Mouse (Mus musculus): Measurements from ENCODE around the gene Krtap5-1. TPM values are rescaled to one million over a fixed set of nuclear protein-coding genes. Genes with fewer than 3 reads are reported as not detected.
"Not testable (repeated sequence)": the region's sequence is repeated elsewhere in the genome, so short reads cannot be mapped to it uniquely, and the experiment has no call there.

Gene Krtap5-1
- polyA plus RNA-seq, 1 experiment from 2014 or later = not detected

DNA sequence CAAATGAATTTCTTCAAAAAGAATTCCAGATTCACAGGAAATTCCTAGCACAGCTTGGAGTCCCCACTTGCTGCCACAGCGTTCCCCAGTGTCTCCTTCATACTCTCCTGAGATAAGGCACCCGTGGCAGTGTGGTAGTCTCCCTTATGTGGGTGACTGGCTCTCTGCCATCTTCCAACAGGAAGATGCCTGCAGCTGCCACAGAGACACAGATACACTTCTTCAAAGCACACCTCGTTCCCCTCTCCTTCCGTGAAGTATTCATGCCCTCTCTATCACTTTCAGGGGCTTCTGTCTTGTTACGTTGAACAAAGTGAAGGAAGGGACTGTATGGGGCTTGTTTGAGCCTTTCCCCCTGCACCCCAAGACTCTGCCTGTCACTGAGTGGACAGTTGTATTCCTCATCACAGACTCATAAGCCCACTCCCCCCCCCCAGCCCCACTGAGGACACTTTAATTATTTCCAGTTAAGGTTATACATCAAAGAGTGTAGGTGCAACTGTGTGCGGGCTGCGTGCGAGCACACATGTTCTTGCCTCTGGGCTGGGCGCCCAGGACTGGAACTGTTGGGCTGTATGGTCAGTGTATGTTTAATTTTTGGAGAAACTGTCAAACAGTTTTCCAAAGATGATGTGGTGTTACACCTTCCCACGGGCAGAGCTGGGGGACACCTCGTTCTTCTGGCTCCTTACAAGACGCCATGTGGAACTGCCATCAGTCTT is 26.6 kb upstream of the Krtap5-1 start:
- no peak overlapping the region for H3K4me2 ChIP-seq
- WGBS = 82% methylated on average over 12 of the region's 12 CpGs

DNA sequence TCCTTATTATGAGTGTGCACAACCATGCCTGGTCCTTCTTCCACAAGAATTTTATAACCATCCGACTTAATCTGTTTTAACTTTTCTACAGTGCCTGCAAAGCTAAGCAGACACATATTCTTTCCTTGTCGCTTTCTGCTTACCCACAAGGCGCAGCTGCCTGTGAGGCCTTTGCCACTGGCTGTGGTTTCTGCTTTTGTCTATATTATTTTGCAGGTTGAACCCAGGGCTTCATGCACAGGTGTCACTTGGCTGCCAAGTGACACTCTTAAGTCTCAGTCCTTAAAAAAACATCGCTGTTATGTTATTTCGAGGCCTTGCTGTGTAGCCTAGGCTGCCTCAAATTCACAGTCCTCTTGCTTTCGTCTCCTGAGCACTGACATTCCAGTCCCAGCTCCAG is 25.7 kb upstream of the Krtap5-1 start:
- no peak overlapping the region for H3K4me2 ChIP-seq
- 83% methylated on average over 6 of the region's 6 CpGs for WGBS
- H3K4me1 ChIP-seq = peaks cover 20% of the 10 kb centered on the region
- no peaks in the 10 kb centered on the region for H3K36me3 ChIP-seq
- no peaks in the 10 kb centered on the region for H3K9me3 ChIP-seq
- H3K27me3 ChIP-seq = no peaks in the 10 kb centered on the region
- ATAC-seq (ENCODE audit: insufficient number of reproducible peaks, insufficient read depth, low FRiP score, low TSS enrichment, low read depth) = no peak
- no peak overlapping the region for H3K4me3 ChIP-seq
- no peak overlapping the region for H3K9ac ChIP-seq
- H3K27ac ChIP-seq = peak overlapping the region; percentile 73; the same call in 1 of the 2 replicates

More for the DNA sequence above, 26.6 kb upstream of the Krtap5-1 start:
- Histone ChIP-seq H3K4me3 (no peak overlapping the region), H3K36me3 (no peaks in the 10 kb centered on the region), H3K9ac (no peak overlapping the region), H3K4me1 (peaks cover 18% of the 10 kb centered on the region), H3K27me3 (no peaks in the 10 kb centered on the region), H3K9me3 (no peaks in the 10 kb centered on the region), H3K27ac (no peak overlapping the region)
- ATAC-seq (ENCODE audit: insufficient number of reproducible peaks, insufficient read depth, low FRiP score, low TSS enrichment, low read depth) = no peak

DNA sequence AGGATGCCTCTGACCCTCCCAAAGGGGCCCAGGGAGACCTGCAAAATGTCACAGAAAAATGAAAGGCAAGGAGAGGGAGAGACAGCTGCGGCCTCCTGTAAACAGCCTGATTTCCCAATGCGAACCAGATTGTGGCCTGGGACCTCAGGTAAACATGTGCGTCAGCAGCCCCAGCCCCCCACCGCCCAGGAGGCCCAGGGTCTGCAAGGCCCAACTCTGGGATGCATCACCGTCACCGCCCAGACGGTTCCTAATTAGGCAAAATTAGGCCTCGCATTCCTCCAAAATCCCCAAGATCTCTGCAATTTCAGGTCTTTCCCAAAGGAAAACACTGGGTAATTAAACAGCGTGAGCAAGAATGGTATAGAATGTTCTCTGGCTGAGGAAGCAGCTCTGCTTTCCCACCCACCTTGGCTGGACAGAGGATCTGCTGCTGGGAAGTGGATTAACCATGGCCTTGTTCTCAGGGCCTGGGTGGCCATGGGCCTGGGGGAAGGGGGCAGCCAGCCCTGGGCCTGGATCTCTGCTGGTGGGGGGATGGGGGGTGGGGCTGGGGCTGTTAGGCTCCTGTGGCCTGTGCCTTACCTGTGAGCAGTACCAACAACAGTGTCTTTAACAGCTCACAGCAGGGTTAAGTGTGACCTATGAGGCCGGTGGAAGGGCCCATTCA is 24.9 kb upstream of the Krtap5-1 start:
- not testable (repeated sequence) for H3K9ac ChIP-seq; H3K9me3 ChIP-seq; H3K27me3 ChIP-seq; ATAC-seq (ENCODE audit: insufficient number of reproducible peaks, insufficient read depth, low FRiP score, low TSS enrichment, low read depth); H3K36me3 ChIP-seq; H3K4me3 ChIP-seq; H3K4me2 ChIP-seq
- Histone ChIP-seq H3K4me1 (peaks cover 20% of the 10 kb centered on the region), H3K27ac (peak overlapping the region; percentile 73)
- WGBS = 28% methylated on average over 7 of the region's 10 CpGs

DNA sequence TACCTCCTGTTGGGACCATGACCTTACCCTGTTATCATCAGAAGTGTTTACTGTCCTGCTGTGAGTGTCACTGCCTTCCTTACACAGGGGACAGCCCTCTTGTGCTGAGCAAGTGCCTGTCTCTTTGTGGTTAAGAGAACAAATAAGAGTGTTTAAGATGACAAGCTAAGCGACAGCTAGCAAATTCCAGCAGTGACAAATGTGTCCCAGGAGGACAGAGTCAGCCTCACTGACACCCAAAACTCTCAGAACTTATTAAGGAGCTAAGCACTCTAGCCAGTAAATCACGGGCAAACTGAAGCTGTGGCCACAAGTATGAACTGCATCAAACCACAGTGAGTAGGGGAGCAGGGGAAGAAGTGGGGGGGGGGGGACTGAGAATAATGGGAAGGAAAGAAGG is 24.0 kb upstream of the Krtap5-1 start:
- Histone ChIP-seq H3K27ac (peak overlapping the region; percentile 51), H3K4me3 (no peak overlapping the region), H3K4me1 (peaks cover 20% of the 10 kb centered on the region), H3K9me3 (no peaks in the 10 kb centered on the region), H3K36me3 (no peaks in the 10 kb centered on the region), H3K27me3 (no peaks in the 10 kb centered on the region), H3K9ac (0 out of 2 replicates have a peak overlapping the region, but pooled peaks have one; percentile 0), H3K4me2 (no peak overlapping the region)
- 22% methylated on average over 2 of the region's 2 CpGs for WGBS
- ATAC-seq (ENCODE audit: insufficient number of reproducible peaks, insufficient read depth, low FRiP score, low TSS enrichment, low read depth) = no peak

DNA sequence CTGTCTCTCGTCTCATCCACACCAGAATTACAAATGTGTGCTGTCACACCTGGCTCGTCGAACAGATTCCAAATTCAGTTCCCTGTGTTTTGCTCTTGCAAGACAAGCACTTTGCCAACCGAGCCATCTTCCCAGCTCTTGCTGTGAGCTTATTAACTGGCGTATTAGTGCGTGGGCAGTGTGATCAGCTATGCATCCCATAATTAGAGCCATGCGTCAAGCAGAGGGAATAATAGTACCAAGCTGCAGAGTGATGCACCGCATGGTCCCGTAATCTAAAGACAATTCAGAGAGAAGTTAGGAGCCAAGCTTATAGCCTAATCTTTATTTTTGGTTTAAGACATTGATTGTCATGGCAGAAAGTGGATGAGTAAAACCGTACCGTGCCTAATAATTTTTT is 22.2 kb upstream of the Krtap5-1 start:
- no peaks in the 10 kb centered on the region for H3K36me3 ChIP-seq
- WGBS = 74% methylated on average over 11 of the region's 11 CpGs
- H3K4me2 ChIP-seq = no peak overlapping the region
- H3K27me3 ChIP-seq = no peaks in the 10 kb centered on the region
- no peak overlapping the region for H3K4me3 ChIP-seq
- no peak overlapping the region for H3K9ac ChIP-seq
- H3K27ac ChIP-seq = peak overlapping the region; percentile 29; the same call in 1 of the 2 replicates
- ATAC-seq (ENCODE audit: insufficient number of reproducible peaks, insufficient read depth, low FRiP score, low TSS enrichment, low read depth) = no peak
- no peaks in the 10 kb centered on the region for H3K9me3 ChIP-seq
- peaks cover 20% of the 10 kb centered on the region for H3K4me1 ChIP-seq

DNA sequence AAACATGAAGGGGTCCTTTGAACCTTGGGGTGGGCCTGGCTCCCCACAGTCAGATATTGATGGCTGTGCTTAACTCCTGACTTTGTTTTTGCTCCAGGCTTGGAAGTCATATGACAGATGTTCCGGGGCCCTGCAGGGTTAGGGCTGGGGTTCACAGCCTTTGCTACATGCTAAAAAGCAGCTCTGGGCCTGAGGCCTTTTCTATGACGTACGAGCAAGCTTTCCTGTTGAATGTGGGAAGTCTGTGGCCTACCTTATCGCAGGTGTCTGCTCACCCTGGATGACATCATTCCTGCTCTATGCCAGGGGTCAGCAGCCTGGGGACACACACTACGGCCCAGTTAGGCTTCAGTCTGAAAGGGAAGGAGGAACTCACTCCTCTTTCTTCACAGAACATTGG is 20.3 kb upstream of the Krtap5-1 start:
- no peak overlapping the region for H3K9ac ChIP-seq
- WGBS = 80% methylated on average over 5 of the region's 5 CpGs
- H3K27me3 ChIP-seq = no peaks in the 10 kb centered on the region
- no peaks in the 10 kb centered on the region for H3K9me3 ChIP-seq
- no peak for ATAC-seq (ENCODE audit: insufficient number of reproducible peaks, insufficient read depth, low FRiP score, low TSS enrichment, low read depth)
- H3K27ac ChIP-seq = no peak overlapping the region
- no peak overlapping the region for H3K4me2 ChIP-seq
- no peaks in the 10 kb centered on the region for H3K36me3 ChIP-seq
- no peak overlapping the region for H3K4me3 ChIP-seq
- peaks cover 20% of the 10 kb centered on the region for H3K4me1 ChIP-seq

DNA sequence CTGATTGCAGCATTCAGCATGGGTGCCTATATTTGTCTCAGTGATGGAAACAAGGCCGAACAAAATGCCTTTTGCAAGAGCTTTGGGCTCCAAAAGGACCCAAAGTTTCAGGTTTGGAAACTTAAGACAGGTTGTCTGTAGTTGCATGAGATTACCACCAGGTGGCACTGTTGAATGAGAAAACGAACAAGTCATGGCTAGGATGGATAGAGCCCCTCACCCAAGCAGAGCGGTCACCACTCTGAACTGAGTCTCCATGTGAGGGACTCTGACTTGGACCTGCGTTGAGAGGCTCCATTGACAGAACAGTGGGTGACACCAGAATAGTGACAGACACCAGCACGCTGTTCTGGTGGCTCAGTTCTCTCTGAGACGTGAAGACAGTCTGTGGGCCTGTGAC is 19.6 kb upstream of the Krtap5-1 start:
- peak; percentile 35; the same call in 1 of the 2 replicates for ATAC-seq (ENCODE audit: insufficient number of reproducible peaks, insufficient read depth, low FRiP score, low TSS enrichment, low read depth)
- no peak overlapping the region for H3K4me2 ChIP-seq
- no peak overlapping the region for H3K4me3 ChIP-seq
- peaks cover 16% of the 10 kb centered on the region for H3K4me1 ChIP-seq
- no peaks in the 10 kb centered on the region for H3K36me3 ChIP-seq
- WGBS = 39% methylated on average over 6 of the region's 6 CpGs
- no peak overlapping the region for H3K27ac ChIP-seq
- H3K9me3 ChIP-seq = no peaks in the 10 kb centered on the region
- no peaks in the 10 kb centered on the region for H3K27me3 ChIP-seq
- H3K9ac ChIP-seq = no peak overlapping the region

DNA sequence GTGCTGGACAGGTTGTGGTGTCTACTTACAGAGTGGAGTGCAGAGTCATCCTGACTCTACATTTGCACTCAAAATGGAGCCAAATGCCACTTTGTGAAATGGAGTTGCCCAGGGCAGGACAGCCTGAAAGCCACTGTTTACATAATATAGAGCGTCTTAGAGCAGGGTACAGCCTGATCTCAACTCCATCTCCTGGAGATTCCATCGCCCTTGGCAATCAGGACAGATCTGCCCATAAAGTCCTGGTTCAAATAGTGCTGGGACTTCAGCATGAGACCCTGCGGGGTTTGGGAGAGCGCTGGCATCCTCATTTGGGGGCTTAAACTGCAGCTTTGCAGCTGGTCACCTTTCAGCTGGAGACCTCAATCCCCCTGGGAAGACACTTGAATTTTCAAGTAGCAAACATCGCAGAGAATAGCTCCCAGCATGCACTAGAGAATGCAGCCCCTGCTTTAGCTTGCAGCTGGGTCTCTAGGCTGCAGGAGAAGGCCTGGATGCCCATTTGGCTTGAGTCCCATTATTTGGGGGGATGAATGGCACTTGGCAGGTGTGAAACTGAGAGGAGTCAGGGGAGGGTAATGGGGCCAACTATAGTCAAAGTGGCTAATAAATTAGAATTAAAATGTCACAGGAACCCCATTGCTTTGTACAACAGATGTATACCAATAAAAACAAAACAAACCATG is 17.8 kb upstream of the Krtap5-1 start:
- Histone ChIP-seq H3K9ac (no peak overlapping the region), H3K4me1 (peaks cover 3% of the 10 kb centered on the region; the same call in 1 of the 2 replicates), H3K9me3 (no peaks in the 10 kb centered on the region), H3K4me3 (no peak overlapping the region), H3K36me3 (no peaks in the 10 kb centered on the region), H3K27ac (no peak overlapping the region), H3K27me3 (no peaks in the 10 kb centered on the region), H3K4me2 (no peak overlapping the region)
- ATAC-seq (ENCODE audit: insufficient number of reproducible peaks, insufficient read depth, low FRiP score, low TSS enrichment, low read depth) = no peak
- 52% methylated on average over 5 of the region's 5 CpGs for WGBS

DNA sequence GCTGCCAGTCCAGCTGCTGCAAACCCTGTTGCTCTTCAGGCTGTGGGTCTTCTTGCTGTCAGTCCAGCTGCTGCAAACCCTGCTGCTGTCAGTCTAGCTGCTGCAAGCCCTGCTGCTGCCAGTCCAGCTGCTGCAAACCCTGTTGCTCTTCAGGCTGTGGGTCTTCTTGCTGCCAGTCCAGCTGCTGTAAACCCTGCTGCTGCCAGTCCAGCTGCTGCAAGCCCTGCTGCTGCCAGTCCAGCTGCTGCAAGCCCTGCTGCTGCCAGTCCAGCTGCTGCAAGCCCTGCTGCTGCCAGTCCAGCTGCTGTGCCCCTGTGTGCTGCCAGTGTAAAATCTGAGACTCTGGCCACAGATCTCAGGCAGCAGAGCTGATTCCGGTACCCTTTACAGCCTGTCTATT is 7.0 kb upstream of the Krtap5-1 start:
- not testable (repeated sequence) for H3K4me3 ChIP-seq; H3K4me2 ChIP-seq; H3K4me1 ChIP-seq; H3K36me3 ChIP-seq; H3K27ac ChIP-seq; H3K9me3 ChIP-seq; H3K9ac ChIP-seq; H3K27me3 ChIP-seq; ATAC-seq (ENCODE audit: insufficient number of reproducible peaks, insufficient read depth, low FRiP score, low TSS enrichment, low read depth)
- 86% methylated on average over 1 of the region's 1 CpGs for WGBS

DNA sequence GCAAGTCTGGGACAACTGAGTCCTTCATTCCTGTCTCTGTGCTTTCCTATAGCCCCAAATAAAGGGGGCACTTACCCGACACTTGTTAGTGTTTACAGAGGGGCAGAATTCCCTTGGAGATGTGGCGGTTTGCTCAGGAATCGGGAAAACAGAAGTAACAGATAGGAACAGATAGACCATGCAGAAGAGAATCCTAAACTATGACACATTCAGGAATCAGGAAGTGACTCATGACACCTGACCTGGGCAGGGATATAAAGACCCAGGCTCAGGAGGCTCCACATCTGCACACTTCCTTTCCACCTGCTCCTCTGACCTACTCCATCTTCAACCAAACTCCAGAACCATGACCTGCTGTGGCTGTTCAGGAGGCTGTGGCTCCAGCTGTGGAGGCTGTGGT is 6.3 kb upstream of the Krtap5-1 start, which contains the start of gene Krtap5-4:
Gene Krtap5-4 (plus strand): TSS at position 301 of the 400 bp plus-strand sequence.
- Histone ChIP-seq H3K4me3 (no peak within 1 kb of the TSS), H3K27ac (no peak within 1 kb of the TSS), H3K4me2 (no peak within 1 kb of the TSS), H3K9ac (no peak within 1 kb of the TSS), H3K9me3 (no peaks in the 10 kb centered on the region), H3K4me1 (no peaks in the 10 kb centered on the region), H3K36me3 (no peaks in the 10 kb centered on the region), H3K27me3 (peaks cover 8% of the 10 kb centered on the region; the same call in 1 of the 2 replicates)
- WGBS = 64% methylated on average over 3 of the region's 3 CpGs
- no peak for ATAC-seq (ENCODE audit: insufficient number of reproducible peaks, insufficient read depth, low FRiP score, low TSS enrichment, low read depth)

DNA sequence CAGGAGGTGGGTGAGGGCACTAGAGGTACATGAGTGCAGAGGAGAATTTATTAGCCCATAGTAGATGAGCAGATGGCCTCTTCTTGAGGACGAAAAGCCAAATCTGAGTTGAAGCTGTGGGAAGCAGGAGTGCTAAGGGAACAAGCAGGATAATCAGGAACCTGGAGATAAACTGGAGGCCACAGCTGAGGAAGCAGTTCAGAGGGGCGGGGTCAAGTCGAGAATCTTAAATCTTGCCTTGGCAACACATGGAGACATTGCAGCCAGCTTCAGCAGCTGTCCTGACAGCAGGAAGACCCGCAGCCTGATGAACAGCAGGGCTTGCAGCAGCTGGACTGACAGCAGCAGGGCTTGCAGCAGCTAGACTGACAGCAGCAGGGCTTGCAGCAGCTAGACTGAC is 810 bp downstream of the Krtap5-1 start:
- H3K4me3 ChIP-seq; H3K27ac ChIP-seq; H3K9ac ChIP-seq; H3K9me3 ChIP-seq; H3K36me3 ChIP-seq; ATAC-seq (ENCODE audit: insufficient number of reproducible peaks, insufficient read depth, low FRiP score, low TSS enrichment, low read depth); H3K4me2 ChIP-seq; H3K27me3 ChIP-seq; H3K4me1 ChIP-seq: not testable (repeated sequence)
- WGBS = 41% methylated on average over 4 of the region's 4 CpGs

DNA sequence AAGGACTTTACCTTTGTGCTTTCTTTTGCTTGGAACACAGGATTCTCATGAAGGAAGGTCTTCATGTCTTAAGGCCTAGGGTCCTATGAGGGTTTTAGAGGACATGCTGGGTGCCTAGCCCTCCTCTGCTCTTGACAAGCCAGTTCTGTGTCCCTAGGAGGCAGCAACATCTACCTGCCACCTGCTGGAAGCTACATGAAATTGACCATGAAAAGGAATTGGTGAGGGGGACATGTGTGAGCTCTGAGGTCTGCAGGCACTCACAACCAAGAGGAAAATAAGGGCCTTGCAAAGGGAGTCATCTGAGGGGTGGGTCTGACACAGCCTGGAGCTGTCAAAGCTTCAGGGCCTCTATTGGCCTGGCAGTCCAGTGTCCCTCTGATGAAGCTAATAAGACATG is 1.5 kb downstream of the Krtap5-1 start:
- Histone ChIP-seq H3K27ac (no peak overlapping the region), H3K4me3 (no peak overlapping the region), H3K4me1 (no peaks in the 10 kb centered on the region), H3K9ac (no peak overlapping the region), H3K9me3 (no peaks in the 10 kb centered on the region), H3K4me2 (no peak overlapping the region), H3K36me3 (no peaks in the 10 kb centered on the region), H3K27me3 (no peaks in the 10 kb centered on the region)
- no peak for ATAC-seq (ENCODE audit: insufficient number of reproducible peaks, insufficient read depth, low FRiP score, low TSS enrichment, low read depth)
